Mouse (Mus musculus) G1E (cell line): ENCODE data around the gene Zer1. TPM values are rescaled to one million over a fixed set of nuclear protein-coding genes. Genes with fewer than 3 reads are reported as not detected.

Experiments used
- ATAC-seq: 2 replicates; pipeline ENCODE4 v1.8.0; 2016; ENCODE audit warnings: mild to moderate bottlenecking; ENCODE audit not compliant: insufficient number of reproducible peaks, poor library complexity, low FRiP score, severe bottlenecking; ENCODE audit errors: extremely low read depth
- DNase-seq: peaks from one replicate; pipeline ENCODE4 v3.0.0; 2012; ENCODE audit warnings: low spot score
- H3K27me3 ChIP-seq: 2 replicates; pipeline ENCODE4 v1.6.1; 2012; ENCODE audit warnings: mild to moderate bottlenecking, low read length, inconsistent platforms; ENCODE audit not compliant: insufficient read depth
- H3K36me3 ChIP-seq: replicated peaks from 2 replicates; pipeline ENCODE3; 2012; ENCODE audit warnings: mild to moderate bottlenecking, inconsistent platforms
- H3K4me1 ChIP-seq: 2 replicates; pipeline ENCODE4 v1.6.1; 2012; ENCODE audit warnings: low read depth, low read length, inconsistent platforms, mixed read lengths; ENCODE audit not compliant: insufficient read depth
- H3K4me3 ChIP-seq: 2 replicates; pipeline ENCODE4 v1.5.1; 2012; ENCODE audit warnings: low read depth, mild to moderate bottlenecking, inconsistent platforms, low read length, moderate library complexity, mixed read lengths
- H3K9me3 ChIP-seq: replicated peaks from 2 replicates; pipeline ENCODE4 v1.6.1; 2012; ENCODE audit warnings: inconsistent platforms
- CTCF ChIP-seq: IDR thresholded peaks from 2 replicates; pipeline ENCODE4 v1.5.1; 2012; ENCODE audit warnings: low read depth, low read length, inconsistent platforms, mixed read lengths
- GATA1 ChIP-seq: IDR thresholded peaks from 2 replicates; pipeline ENCODE4 v1.6.1; 2012; ENCODE audit warnings: borderline replicate concordance, low read length, inconsistent platforms, mixed read lengths
- GATA2 ChIP-seq: IDR thresholded peaks from 2 replicates; pipeline ENCODE4 v1.6.1; 2012; ENCODE audit warnings: low read depth, low read length, inconsistent platforms, borderline replicate concordance
- POLR2AphosphoS5 ChIP-seq: IDR thresholded peaks from 2 replicates; pipeline ENCODE4 v1.6.1; 2012; ENCODE audit warnings: low read depth, low read length, inconsistent platforms; ENCODE audit not compliant: insufficient replicate concordance
- TAL1 ChIP-seq: conservative IDR thresholded peaks from 2 replicates; pipeline ENCODE4 v1.6.1; 2012; ENCODE audit warnings: low read depth, low read length, inconsistent platforms, mixed read lengths
- polyA plus RNA-seq: library from polyadenylated mRNA; stranded (reverse); fragments of >175 nt; gene quantifications from 2 replicates; pipeline ENCODE4 v1.2.3, GENCODE M21; 2012
- total RNA-seq, 2 experiments: library from RNA; stranded (forward) in 1 of 2; stranded (reverse) in 1 of 2; fragments of 200-1000 nt in 1 of 2; fragments of >200 nt in 1 of 2; fragmentation: Nextera tagmentation in 1 of 2; gene quantifications; 2 replicates each; pipeline ENCODE4 v1.2.3; 2014 to 2017

Zer1 gene
- total and polyA plus RNA-seq, 3 experiments: 10.4 to 25.8 (median 18.9) TPM

- DNase-seq: no peak
- H3K4me3 ChIP-seq: peak overlapping the region; percentile 80
- no peaks in the 10 kb centered on the region for H3K9me3 ChIP-seq
- ATAC-seq: no peak
- TF ChIP-seq POLR2AphosphoS5 (no peak), CTCF (no peak), TAL1 (no peak), GATA1 (no peak), GATA2 (no peak)
- H3K4me1 ChIP-seq: peaks cover 59% of the 10 kb centered on the region
- peaks cover 25% of the 10 kb centered on the region for H3K36me3 ChIP-seq
- H3K27me3 ChIP-seq: no peaks in the 10 kb centered on the region
Measured at GRCm38 (mm10) chr2:30064298-30064697, 60.1 kb downstream of the Zer1 start.

GRCm38 (mm10) chr2:30063791-30064190 is 60.6 kb downstream of the Zer1 start:
- TF ChIP-seq GATA1 (no peak), CTCF (no peak), POLR2AphosphoS5 (no peak), GATA2 (no peak), TAL1 (no peak)
- ATAC-seq: no peak
- DNase-seq: no peak
- no peaks in the 10 kb centered on the region for H3K9me3 ChIP-seq
- peaks cover 54% of the 10 kb centered on the region for H3K4me1 ChIP-seq
- H3K36me3 ChIP-seq: peaks cover 20% of the 10 kb centered on the region
- H3K27me3 ChIP-seq: no peaks in the 10 kb centered on the region
- peak overlapping the region; percentile 80 for H3K4me3 ChIP-seq

DNA sequence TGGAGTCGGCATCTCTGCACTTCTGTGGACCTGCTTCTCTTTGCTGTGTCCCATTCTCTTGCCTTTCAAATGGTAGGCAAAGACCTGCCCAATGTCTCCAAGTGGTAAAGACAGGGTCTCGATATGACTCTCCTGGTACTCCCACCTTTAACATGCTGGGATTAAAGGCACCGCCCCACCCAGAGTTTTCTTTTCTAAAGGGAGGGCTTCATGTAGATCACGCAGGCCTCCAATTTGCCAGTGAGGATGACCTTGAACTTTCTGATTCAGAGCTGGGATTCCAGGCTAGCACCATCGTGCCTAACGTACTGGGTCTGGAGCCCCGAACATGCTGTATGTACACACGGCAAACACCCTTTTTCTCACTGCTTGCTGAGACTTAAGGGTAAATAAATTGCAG is 61.1 kb downstream of the Zer1 start:
- H3K9me3 ChIP-seq: no peaks in the 10 kb centered on the region
- H3K4me1 ChIP-seq: peaks cover 49% of the 10 kb centered on the region
- H3K4me3 ChIP-seq: peak overlapping the region; percentile 80
- H3K36me3 ChIP-seq: peaks cover 15% of the 10 kb centered on the region
- ATAC-seq (no peak), DNase-seq (no peak)
- H3K27me3 ChIP-seq: no peaks in the 10 kb centered on the region
- TF ChIP-seq POLR2AphosphoS5 (no peak), GATA2 (no peak), CTCF (no peak), TAL1 (no peak), GATA1 (no peak)

GRCm38 (mm10) chr2:30062249-30063093 is 61.9 kb downstream of the Zer1 start:
- Histone ChIP-seq H3K4me3 (peak overlapping the region; percentile 80), H3K27me3 (no peaks in the 10 kb centered on the region), H3K9me3 (no peaks in the 10 kb centered on the region), H3K36me3 (peaks cover 11% of the 10 kb centered on the region), H3K4me1 (peaks cover 48% of the 10 kb centered on the region)
- TF ChIP-seq GATA1 (no peak), TAL1 (no peak), GATA2 (no peak), POLR2AphosphoS5 (no peak; the same call in 1 of the 2 replicates), CTCF (no peak)
- DNase-seq: peak; percentile 73
- ATAC-seq: peak; percentile 10; the same call in 1 of the 2 replicates

- Histone ChIP-seq H3K4me1 (peaks cover 57% of the 10 kb centered on the region), H3K4me3 (peak overlapping the region; percentile 80), H3K27me3 (no peaks in the 10 kb centered on the region), H3K9me3 (no peaks in the 10 kb centered on the region), H3K36me3 (peaks cover 11% of the 10 kb centered on the region)
- TF ChIP-seq GATA1: no peak
- no peak for TF ChIP-seq POLR2AphosphoS5
- TF ChIP-seq TAL1: no peak
- no peak for TF ChIP-seq CTCF
- TF ChIP-seq GATA2: no peak
- peak; percentile 93 for DNase-seq
- 0 out of 2 replicates have a peak, but pooled peaks have one; percentile 22 for ATAC-seq
Measured at GRCm38 (mm10) chr2:30061215-30062166, 62.9 kb downstream of the Zer1 start.

DNA sequence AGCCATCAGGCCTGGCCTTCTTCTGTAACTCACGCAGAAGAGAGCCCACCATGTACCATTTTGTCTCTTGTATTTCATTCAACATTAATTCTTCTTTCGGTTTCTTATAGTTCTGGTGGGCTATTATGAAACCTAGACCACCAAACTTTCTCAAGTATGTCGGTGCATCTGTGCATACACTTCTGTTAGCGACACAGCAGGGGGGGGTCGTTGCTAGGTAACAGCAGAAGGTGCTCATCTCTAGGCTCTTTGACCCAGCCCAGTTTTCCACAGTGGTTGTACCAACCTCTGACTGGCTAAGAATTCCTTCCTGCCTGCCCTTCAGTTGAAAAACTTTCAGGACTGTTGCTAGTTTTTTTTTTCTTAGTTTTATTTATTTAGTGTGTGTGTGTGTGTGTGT is 66.0 kb downstream of the Zer1 start:
- H3K4me3 ChIP-seq: no peak overlapping the region
- H3K4me1 ChIP-seq: peaks cover 42% of the 10 kb centered on the region
- H3K27me3 ChIP-seq: peaks cover 3% of the 10 kb centered on the region; the same call in 1 of the 2 replicates
- ATAC-seq (no peak), DNase-seq (no peak)
- no peak for TF ChIP-seq GATA2
- no peak for TF ChIP-seq POLR2AphosphoS5
- TF ChIP-seq TAL1: no peak
- no peak for TF ChIP-seq CTCF
- TF ChIP-seq GATA1: no peak
- H3K9me3 ChIP-seq: no peaks in the 10 kb centered on the region
- peaks cover 6% of the 10 kb centered on the region for H3K36me3 ChIP-seq
